Mouse (Mus musculus) spleen, adult 2 months (tissue): ENCODE data around the gene Lmod2.

Experiments used
- CTCF ChIP-seq: fragments of 200-500 bp; IDR thresholded peaks from 2 replicates; pipeline ENCODE4 v1.5.1; 2011; ENCODE audit warnings: mild to moderate bottlenecking, inconsistent platforms; ENCODE audit not compliant: insufficient read depth, insufficient read length, insufficient replicate concordance; ENCODE audit errors: extremely low read depth
- POLR2A ChIP-seq: fragments of 200-500 bp; IDR thresholded peaks from 2 replicates; pipeline ENCODE4 v1.6.1; 2011; ENCODE audit warnings: low read depth, low read length, inconsistent platforms

- no peak for TF ChIP-seq POLR2A
- no peak for TF ChIP-seq CTCF
These were observed 25.1 kb upstream of the Lmod2 start for GRCm38 (mm10) chr6:24572431-24572830.
